Mouse (Mus musculus) kidney, postnatal 0 days (tissue): ENCODE measurements around the gene Syngr1. TPM values are rescaled to one million over a fixed set of nuclear protein-coding genes. Genes with fewer than 3 reads are reported as not detected.

Experiments used
- ATAC-seq: fragments of 200-750 bp; cut with Nextera tagmentation; replicated peaks from 2 replicates; pipeline ENCODE4 v1.8.0; 2017; ENCODE audit warnings: low read depth, moderate number of reproducible peaks, moderate TSS enrichment, moderate library complexity; ENCODE audit not compliant: low FRiP score
- DNase-seq: peaks from one replicate; pipeline ENCODE4 v3.0.0-alpha.2; 2016; ENCODE audit warnings: low spot score
- H3K27ac ChIP-seq: fragments of 300-500 bp; sonication (generic); 2 replicates; pipeline ENCODE4 v1.5.1; 2014; ENCODE audit warnings: mild to moderate bottlenecking
- H3K27me3 ChIP-seq: fragments of 300-500 bp; sonication (generic); 2 replicates; pipeline ENCODE4 v1.6.1; 2014; ENCODE audit warnings: low read length, mixed read lengths; ENCODE audit not compliant: insufficient read depth
- H3K36me3 ChIP-seq: fragments of 300-500 bp; sonication (generic); 2 replicates; pipeline ENCODE4 v1.6.1; 2014; ENCODE audit warnings: low read length, mixed read lengths; ENCODE audit not compliant: insufficient read depth
- H3K4me1 ChIP-seq: fragments of 300-500 bp; sonication (generic); replicated peaks from 2 replicates; pipeline ENCODE4 v1.6.1; 2014; ENCODE audit warnings: antibody characterized with exemption, low read length, mixed read lengths; ENCODE audit not compliant: insufficient read depth
- H3K4me2 ChIP-seq: fragments of 300-500 bp; sonication (generic); 2 replicates; pipeline ENCODE4 v1.6.1; 2014; ENCODE audit warnings: mild to moderate bottlenecking, low read length, moderate library complexity, mixed read lengths
- H3K4me3 ChIP-seq: fragments of 300-500 bp; sonication (generic); replicated peaks from 2 replicates; pipeline ENCODE4 v1.5.1; 2014; ENCODE audit warnings: low read depth, low read length
- H3K9ac ChIP-seq: fragments of 300-500 bp; sonication (generic); 2 replicates; pipeline ENCODE4 v1.6.1; 2014; ENCODE audit warnings: low read depth, low read length
- H3K9me3 ChIP-seq: fragments of 300-500 bp; sonication (generic); replicated peaks from 2 replicates; pipeline ENCODE4 v1.6.1; 2016; ENCODE audit warnings: low read length, inconsistent platforms, mixed read lengths
- CTCF ChIP-seq: IDR thresholded peaks from 2 replicates; pipeline ENCODE4 v1.5.1; 2016; ENCODE audit warnings: antibody characterized with exemption, low read depth, mild to moderate bottlenecking, moderate library complexity
- WGBS: fragments of 180-500 bp; shearing (Covaris S2); extraction: QIAGEN DNeasy Blood & Tissue Kit; methylation state at CpG from one replicate; pipeline ENCODE4 v1.1.7; 2014; 5-methylcytosine and 5-hydroxymethylcytosine counted together
- polyA plus RNA-seq: library from polyadenylated mRNA; unstranded; fragments of >200 nt; fragmentation: Nextera tagmentation; extraction: Ambion mirVana; gene quantifications from 2 replicates; pipeline ENCODE4 v1.2.1, GENCODE M21; 2015

Syngr1 gene
- polyA plus RNA-seq, 1 experiment from 2014 or later, result 21.8 TPM

DNA sequence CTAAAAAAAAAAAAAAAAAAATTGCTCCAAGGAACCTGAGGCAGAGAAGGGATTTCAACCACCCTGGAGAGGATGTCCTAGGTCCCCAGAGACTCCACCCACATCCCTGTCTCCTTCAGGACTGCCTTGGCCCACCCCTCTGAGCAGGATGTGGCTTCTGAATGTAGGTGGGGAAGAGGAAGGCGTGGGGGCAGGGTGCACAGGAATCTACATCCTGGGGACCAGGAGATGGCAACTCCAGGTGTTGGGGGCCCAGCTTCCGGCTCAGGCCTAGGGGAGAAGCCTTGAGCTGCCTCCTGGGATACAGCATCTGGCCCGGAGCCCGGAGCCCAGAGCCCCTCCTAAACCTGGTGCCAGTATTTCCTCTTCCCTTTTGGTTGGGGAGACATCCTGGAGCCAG, 41.0 kb upstream of the Syngr1 start:
- WGBS, result 51% methylated on average over 4 of the region's 4 CpGs
- TF ChIP-seq CTCF, result no peak
- peak overlapping the region; percentile 71; the same call in 1 of the 2 replicates for H3K27ac ChIP-seq
- no peak overlapping the region for H3K4me3 ChIP-seq
- H3K36me3 ChIP-seq, result no peaks in the 10 kb centered on the region
- H3K9ac ChIP-seq, result no peak overlapping the region
- no peak for ATAC-seq
- H3K9me3 ChIP-seq, result no peaks in the 10 kb centered on the region
- no peaks in the 10 kb centered on the region for H3K4me1 ChIP-seq
- H3K27me3 ChIP-seq, result no peaks in the 10 kb centered on the region
- no peak for DNase-seq
- H3K4me2 ChIP-seq, result no peak overlapping the region

DNA sequence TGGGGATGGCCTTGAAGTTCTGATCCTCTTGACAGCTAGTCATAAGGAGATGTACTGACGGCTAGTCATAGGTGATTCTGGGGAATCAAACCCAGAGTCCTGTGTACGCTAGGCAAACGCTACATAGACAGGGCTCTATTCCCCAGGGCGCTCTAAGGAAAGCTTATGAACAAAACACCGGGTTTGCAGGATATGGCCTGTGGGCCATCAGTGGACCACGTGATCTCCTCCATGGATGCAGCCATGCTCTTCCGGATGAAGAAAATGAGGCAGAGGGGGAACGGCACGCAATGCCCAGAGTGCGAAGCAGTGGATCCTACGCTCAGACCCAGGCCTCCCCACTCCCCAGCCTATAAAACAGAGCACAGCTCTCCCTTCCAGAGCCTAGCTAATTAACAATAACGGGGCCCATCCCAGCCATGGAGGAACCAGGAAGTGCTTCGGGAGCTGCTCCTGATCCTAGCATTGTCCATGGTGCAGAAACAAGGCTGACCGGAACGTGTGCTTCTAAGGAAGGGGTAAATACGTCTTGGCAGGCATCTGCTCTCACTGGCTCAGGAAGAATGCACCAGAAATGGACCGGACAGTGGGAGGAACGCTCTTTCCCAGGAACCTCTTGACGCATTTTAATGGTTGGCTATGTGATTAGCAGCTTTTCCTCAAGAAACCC, 39.9 kb upstream of the Syngr1 start:
- Histone ChIP-seq H3K36me3 (no peaks in the 10 kb centered on the region), H3K27me3 (no peaks in the 10 kb centered on the region), H3K4me2 (no peak overlapping the region), H3K4me1 (no peaks in the 10 kb centered on the region), H3K4me3 (no peak overlapping the region), H3K9me3 (no peaks in the 10 kb centered on the region), H3K9ac (no peak overlapping the region), H3K27ac (peak overlapping the region; percentile 71)
- WGBS, result 68% methylated on average over 19 of the region's 19 CpGs
- TF ChIP-seq CTCF, result no peak
- DNase-seq (peak; percentile 53), ATAC-seq (no peak)

DNA sequence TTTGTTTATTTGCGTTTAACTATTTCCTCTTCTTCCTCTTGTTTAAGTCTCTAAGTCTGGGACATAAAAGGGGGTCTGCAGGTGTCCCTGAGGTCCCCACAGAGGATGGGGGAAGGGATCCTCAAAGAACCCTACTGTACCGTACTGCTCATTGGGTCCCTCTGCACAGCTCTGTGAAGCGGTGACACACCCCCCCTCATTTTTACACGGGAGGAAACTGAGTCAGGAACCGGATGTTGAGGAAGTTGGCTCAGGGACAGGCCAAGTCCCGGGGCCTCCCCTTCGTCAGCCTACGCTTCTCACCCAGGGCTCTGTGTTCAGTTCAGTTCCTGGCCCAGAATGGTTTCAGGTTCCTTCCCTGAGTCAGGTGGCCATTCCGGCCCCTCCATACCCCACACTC, 39.4 kb upstream of the Syngr1 start:
- ATAC-seq (no peak; the same call in 1 of the 2 replicates), DNase-seq (no peak)
- WGBS, result 57% methylated on average over 9 of the region's 9 CpGs
- Histone ChIP-seq H3K27ac (peak overlapping the region; percentile 71), H3K4me1 (no peaks in the 10 kb centered on the region), H3K27me3 (no peaks in the 10 kb centered on the region), H3K36me3 (no peaks in the 10 kb centered on the region), H3K9ac (no peak overlapping the region), H3K4me3 (no peak overlapping the region), H3K4me2 (no peak overlapping the region), H3K9me3 (no peaks in the 10 kb centered on the region)
- no peak for TF ChIP-seq CTCF

DNA sequence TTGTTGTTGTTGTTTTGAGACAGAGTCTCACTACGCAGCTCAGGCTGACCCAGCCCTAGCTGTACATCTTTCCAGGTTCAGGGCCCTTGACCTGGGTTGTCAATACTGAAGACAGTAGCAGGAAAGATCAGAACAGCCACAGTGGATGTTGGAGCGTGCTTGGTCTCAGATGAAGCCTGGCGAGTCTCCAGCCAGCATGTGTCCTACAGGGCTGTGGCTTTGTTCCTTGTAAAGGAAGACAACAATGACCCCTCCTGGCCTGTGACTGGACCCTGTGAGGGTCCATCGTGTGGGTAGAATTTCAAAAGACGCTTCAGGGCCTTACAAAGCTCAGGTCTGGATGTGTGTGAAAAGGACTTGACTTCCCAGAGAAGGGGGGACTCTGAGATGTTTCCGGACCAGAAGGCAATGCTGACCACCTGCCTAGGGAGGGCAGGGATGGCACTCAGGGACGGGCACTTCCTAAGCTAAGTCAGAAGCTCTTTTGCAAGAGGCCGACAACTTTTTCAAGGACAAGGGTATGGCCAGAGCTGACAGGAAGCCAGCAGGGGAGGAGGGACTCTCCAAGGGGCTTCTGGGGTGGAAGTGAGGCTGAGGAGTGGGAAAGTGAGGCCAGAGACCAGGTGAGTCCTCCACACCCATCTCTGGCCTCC, 37.6 kb upstream of the Syngr1 start:
- H3K9me3 ChIP-seq, result no peaks in the 10 kb centered on the region
- H3K36me3 ChIP-seq, result no peaks in the 10 kb centered on the region
- no peak overlapping the region for H3K4me2 ChIP-seq
- WGBS, result 70% methylated on average over 8 of the region's 8 CpGs
- H3K4me3 ChIP-seq, result no peak overlapping the region
- no peak overlapping the region for H3K9ac ChIP-seq
- H3K27me3 ChIP-seq, result no peaks in the 10 kb centered on the region
- no peaks in the 10 kb centered on the region for H3K4me1 ChIP-seq
- no peak for ATAC-seq
- peak; percentile 8; the same call in 1 of the 2 replicates for TF ChIP-seq CTCF
- H3K27ac ChIP-seq, result no peak overlapping the region
- DNase-seq, result no peak

DNA sequence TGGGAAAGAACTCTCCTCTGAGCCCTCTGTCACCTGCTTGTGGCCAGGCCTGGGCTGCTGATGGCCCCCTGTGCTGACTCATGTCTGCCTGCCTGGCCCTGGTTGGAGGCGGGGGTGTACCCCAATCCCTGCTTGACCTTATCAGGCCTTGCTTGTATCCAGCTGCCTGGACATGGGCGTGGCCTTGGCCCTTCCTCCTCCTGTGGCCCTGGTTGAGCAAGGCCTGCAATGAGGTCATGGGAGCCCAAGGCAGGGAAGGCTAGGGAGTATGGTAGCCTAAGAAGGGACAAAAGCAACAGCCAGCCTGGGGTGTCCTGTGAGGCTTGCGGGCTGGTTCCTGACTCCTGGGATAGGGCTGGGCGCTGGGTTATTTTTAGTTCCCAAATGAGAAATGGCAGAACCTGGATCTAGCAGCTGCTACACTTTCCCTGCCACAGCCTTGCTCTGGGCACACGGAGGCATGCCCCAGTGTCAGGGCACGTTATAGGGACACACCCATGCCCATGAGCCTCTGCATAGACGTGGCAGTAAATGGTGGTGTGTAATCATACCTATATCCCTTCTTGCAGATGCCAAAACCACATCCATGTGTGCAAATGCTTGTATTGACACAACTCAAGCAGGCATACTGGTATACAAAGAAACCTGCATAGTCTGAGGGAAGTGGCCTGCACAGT, 37.0 kb upstream of the Syngr1 start:
- Histone ChIP-seq H3K27ac (no peak overlapping the region), H3K4me3 (no peak overlapping the region), H3K4me1 (no peaks in the 10 kb centered on the region), H3K4me2 (no peak overlapping the region), H3K9ac (no peak overlapping the region), H3K27me3 (no peaks in the 10 kb centered on the region), H3K36me3 (no peaks in the 10 kb centered on the region), H3K9me3 (no peaks in the 10 kb centered on the region)
- no peak for TF ChIP-seq CTCF
- WGBS, result 81% methylated on average over 7 of the region's 7 CpGs
- ATAC-seq, result peak; percentile 34
- no peak for DNase-seq

DNA sequence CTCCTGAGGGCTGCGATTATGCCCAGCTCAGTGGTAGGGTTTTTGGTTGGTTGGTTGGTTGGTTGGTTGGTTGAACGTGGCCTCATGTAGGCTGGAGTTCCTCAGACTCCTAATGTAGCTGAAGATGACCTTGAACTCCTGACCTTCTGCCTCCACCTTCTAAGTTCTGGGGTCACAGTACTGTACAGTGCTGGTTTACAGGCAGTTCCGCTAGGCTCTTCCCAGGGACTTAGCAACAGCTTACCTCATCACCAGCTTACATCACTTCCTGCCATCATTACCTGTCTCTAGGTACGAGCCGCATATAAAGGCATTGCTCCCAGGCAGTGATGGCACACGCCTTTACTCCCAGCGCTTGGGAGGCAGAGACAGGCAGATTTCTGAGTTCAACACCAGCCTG, 33.0 kb upstream of the Syngr1 start:
- H3K27me3 ChIP-seq, result no peaks in the 10 kb centered on the region
- no peak for ATAC-seq
- H3K36me3 ChIP-seq, result no peaks in the 10 kb centered on the region
- H3K4me3 ChIP-seq, result no peak overlapping the region
- no peak overlapping the region for H3K4me2 ChIP-seq
- no peak overlapping the region for H3K27ac ChIP-seq
- no peaks in the 10 kb centered on the region for H3K9me3 ChIP-seq
- H3K4me1 ChIP-seq, result peaks cover 6% of the 10 kb centered on the region; the same call in 1 of the 2 replicates
- no peak overlapping the region for H3K9ac ChIP-seq
- WGBS, result 82% methylated on average over 7 of the region's 7 CpGs
- no peak for DNase-seq
- no peak for TF ChIP-seq CTCF
